Mouse (Mus musculus): Measurements from ENCODE around the gene Hexdc.

The Hexdc gene

DNA sequence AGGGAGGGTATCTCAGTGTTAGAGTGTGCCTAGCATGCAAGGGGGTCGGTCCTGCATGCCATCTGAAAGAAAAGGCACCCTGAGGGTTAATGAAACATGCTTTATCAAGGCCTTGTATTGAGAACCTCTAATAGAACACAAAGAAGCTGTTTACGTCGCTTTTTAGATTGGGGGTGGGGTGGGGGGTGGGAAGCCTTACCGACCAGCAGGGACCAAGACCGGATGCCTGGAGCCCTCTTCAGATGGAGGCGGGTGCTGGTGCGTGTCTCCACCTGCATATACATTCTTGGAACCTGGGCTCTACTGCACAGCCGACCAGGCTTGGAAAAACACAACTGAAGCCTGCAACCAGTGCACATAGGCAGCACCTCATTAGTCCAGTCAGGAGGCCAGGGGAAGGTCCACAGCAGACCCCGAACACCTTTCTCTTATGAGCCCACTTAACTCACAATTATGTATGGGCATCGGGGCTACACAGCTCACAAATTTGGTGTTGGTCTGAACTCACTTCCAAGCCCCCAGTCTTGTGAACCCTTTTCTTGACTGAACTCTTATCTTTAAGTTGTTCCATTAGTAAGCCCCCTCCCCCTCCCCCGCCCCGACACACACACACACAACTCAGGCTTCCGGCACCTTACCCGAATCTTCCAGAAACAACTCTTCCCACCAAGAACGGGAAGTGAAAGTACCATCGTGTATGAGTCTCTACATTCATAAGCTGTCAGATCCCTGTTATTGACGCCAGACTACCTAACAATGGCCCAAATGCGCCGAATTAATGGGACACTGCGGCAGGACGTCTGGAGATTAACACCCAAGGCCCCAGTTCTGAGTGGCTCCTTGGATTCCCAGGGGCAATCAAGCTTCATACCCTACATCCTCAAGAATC lies 24.1 kb downstream of the Hexdc start:
- no peak for DNase-seq

DNA sequence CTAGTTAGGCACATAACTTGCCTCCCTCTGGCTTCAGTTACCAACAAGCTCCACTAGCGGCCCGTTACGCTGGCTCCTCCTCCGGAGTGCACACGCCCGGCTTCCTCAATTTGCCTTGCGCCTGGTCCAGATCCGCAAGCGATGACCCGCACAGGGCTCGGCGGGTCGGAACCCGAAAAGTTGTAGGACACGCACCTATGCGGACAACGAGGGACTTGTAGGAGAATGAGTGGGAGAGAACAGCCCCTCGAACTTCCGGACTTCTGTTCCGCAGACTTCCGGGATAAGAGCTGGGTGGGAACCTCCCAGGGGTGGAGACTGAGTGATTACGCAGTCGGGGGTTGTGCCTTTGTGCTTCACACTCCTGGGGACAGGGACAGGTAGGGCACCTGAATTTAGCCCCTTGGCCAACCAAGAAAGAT lies 24.8 kb downstream of the Hexdc start, which contains the start of gene Cybc1:
Gene Cybc1, minus strand, starts transcription at position 305 of the 422 bp plus-strand sequence.
- DNase-seq, result peak; percentile 81 to 85

DNA sequence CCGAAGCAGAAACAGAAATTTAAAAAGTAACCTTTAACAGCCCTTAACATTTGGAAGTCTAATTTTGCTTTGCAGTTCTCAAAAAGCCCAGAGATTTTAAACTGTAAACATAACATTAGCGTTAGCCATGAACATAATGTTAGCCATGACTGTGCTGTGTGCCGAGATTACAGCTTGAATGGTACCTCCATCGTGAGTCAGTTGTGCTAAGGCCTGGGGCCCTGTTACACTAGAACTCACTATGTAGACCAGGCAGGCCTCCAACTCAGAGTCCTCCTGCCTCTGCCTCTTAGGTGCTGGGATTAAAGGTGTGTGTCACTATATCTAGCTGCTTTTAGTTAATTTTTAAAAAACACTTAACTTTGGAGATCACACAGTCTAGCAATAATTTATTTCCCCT lies 27.0 kb downstream of the Hexdc start:
- DNase-seq, result no peak

DNA sequence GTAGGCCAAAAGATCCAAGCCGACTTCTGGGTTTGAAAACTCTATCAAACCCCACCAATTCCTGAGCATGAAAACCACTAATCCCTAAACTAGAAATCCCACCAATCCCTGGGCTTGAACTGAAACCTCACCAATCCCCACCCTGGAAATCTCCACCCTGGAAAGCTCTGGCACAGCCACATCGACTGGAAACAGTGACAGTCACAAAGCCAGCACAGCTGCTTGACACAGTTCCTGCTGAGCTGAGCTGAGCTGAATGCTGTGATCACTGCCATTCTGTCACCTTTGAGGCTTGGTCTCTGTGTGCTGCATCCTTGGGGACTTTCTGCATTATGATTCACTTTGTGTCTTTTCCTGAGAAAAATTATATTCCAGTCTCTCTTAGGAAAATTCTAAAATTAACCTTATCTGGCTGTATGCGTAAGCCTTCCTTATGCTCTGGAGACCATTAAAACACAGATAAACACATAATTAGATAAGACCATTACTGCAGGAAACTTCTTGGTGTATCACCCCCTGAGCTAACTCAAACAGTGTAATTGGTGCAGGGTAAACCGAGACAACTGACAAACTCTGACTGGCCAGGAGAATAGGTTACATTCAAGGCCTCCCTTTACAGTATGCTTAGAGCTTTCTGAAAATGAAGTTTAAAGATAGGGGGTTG lies 27.5 kb downstream of the Hexdc start:
- peak; percentile 23 to 34 for DNase-seq

DNA sequence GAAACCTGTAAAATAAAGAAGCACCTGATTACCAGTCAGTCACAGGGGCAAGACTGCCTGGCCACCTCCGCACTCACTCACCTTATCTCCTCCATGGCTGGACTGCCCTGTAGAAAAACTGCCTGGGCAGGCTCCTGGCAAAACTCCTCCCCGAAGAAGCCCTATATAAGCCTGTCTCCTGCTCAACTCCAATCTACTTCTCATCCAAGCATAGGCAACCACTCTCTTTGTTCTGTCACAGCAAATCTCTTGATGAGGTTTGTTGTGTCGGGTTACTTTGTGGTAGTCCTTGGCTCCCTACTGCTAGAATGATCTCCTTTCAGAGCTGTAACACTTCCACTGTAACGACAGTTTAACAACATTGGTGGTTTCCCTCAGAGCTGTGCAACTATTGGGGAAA lies 28.5 kb downstream of the Hexdc start:
- no peak for DNase-seq

DNA sequence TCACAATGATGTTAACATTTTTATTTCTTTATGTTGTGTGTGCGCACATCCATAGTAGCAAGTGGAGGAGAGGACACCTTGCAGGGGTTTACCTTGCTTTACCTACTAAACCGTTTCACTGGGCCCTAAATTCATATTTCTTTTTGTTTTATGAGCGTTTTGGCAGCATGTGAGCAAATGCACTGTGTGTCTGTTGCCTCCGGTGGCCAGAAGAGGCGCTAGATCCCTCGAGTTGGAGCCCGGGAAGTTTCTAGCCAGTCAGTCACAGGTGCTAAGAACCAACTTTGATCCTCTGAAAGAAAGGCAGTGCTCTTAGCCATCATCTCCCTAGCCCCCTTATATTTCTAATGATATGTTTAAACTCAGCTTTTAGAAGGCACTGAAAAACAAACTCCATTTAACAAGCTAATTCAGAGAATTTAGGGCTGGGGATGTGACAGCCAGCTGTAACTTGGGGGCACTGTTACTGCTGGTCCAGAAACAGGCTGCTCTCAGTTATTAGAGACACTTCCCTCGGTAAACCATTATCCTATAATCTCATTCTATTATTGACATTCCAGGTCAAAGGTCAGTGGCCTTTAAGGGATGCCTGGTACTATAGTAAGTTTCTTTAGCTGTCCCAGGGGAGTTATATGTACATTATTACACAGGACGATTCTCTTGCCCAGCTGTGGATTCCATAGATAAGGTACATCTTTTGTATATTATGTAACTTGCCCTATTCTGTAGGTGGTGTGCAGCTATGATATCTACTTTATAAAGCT lies 31.4 kb downstream of the Hexdc start:
- peak; percentile 56 to 64 for DNase-seq

DNA sequence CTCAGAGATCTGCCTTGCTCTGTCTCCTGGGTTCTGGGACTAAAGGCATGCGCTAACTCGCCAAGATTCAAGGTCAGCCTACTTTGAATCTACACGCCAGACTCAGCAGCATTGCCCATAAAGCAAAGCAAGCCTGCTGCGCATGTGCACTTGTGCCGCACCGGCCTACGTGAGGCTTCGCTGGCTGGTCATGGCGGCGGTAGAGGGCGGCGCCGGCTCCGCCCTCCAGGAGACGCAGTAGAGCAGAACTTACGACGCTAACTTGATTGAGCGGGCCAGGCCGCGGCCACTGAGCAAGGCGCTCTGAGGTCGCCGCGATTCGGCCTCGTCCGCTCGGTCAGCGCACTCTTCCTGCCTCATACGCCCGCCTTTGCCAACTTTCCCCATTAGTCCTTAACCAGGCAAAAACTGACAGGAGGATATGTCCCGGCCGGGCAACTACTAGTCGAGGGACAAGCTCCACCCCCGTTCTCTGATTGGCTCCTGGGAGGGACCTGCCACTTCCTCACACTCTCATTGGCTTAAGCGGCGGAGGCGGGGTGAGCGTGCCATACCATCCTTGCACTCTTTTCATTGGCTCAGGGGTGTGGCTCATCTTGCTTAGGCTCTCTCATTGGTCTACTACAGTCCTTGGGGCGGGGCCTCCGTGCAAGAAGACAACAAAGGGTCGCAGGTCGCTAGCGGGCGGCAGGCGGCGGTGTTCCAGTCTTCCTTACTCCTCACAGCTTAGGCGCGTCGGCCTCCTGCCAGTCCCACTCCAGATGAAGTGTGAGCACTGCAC lies 32.5 kb downstream of the Hexdc start, which contains the start of gene Narf:
Gene Narf, plus strand, starts transcription at position 690 of the 781 bp plus-strand sequence.
- peak; percentile 98 to 99 for DNase-seq

DNA sequence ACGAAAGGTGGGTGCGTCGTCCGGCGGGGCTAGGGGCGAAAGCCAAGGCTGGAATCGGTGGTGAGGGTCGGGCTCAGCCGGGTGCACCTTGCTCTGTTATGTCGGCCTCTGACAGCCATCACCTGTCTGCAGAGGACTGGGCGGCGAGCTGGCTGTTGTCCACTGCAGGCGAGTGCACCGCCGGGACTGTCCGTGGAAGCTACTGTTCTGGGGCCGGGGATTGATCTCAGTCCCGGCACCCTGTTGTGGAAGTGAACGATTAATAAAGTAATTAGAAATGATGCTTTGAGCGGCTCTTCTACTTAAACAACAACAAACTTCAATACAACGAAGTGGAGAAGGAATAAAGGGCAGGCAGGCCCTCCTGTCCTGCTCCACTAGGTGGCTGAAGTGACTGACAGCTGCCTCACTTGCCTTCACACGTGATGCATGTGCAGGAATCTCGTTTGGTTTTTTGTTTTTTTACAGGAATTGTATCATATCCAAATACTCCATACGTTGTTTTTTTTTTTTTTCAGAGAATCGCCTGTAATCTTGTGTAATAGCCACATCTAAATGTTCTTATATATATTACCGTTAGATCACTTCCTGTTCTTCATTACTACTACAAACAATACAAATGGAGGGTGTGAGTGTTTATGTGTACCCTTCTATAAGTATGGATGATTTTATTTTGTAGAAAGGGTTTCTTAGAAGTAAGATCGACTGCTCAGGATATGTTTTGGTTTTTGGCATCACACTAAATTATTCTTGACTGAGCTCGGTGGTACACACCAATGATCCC lies 33.3 kb downstream of the Hexdc start:
- DNase-seq, result no peak

DNA sequence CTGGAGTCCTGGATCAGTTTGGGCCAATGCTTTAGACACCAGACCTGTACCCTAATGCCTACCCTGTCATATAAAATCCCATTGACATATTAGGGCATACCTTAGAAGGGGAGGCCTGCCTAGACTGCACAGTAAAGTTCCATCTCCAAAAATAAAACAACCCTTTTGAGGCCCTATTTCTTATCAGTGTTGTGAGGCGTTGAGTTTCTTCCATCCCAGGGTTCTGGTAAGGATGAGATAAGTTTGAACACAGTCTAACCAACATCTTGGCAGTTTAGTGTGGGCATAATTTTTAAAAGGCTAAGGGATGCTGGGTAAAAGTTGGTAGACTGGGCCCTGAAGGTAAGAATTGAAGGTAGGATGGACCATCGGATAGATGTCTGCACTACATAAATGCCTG lies 35.4 kb downstream of the Hexdc start:
- DNase-seq, result no peak

DNA sequence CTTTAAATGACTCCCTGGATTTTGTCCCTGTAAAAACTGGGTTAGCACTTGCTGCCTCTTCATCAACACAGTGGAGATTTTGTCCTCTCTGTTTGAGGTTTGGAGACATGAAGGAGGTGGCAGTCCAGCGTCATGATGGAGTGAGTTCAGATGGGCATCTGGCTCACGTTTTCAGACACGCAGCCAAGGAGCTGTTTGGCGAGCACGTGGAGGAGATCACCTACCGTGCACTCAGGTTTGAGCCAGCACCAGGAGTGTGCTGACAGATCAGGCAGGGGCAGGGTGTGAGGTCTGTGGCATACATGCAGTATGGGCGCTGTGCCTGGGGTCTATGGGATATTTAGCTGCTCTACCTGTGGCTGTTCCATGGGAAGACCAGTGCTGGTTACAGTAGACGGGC lies 46.0 kb downstream of the Hexdc start:
- peak; percentile 47 to 63 for DNase-seq

DNA sequence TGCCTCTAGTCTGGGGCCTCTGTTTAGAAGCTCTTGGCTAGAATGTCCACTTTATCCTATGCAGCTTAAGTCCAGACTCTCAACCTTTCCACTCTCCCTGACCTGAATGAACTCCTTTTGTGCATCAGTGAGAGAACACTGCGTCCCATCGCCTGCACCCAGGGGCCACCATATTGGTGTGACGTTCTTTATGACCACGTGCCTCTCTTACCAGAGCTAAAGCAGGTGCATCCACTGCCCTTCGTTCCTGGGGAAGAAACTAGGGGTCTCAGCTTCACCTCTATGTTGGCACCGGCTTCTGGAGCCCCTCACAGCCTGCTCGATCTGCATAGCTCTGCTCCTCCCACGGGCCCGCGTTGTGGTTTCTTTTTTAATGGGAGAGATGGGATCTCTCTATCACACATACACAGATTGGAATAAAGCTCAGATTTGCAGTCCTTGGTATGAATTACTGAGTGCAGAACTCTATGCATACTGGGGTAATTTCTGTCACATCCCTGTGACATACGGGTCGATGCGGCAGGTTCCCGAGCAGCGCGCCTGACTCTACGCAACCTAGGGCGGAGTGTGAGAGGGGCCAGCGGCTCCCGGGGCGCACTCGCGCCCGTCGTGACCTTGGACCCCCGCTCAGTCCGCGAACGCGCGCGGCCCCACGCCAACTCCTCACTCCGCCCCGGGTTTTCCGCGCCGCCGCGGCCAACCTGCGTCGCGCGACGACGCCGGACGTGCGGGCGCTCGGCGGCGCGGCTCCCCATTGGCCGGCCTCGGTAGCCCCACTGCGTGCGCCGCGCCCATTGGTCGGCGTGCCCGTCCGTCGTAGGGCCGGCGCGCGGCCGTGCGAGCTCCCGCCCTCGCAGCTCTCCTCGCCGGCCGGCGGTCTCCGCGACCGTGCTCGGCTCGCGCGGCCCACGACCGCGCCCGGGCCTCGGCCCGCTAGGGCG lies 55.2 kb downstream of the Hexdc start, which contains the start of gene Foxk2:
Gene Foxk2, plus strand, starts transcription at position 831 of the 941 bp plus-strand sequence.
- DNase-seq, result peak; percentile 98

DNA sequence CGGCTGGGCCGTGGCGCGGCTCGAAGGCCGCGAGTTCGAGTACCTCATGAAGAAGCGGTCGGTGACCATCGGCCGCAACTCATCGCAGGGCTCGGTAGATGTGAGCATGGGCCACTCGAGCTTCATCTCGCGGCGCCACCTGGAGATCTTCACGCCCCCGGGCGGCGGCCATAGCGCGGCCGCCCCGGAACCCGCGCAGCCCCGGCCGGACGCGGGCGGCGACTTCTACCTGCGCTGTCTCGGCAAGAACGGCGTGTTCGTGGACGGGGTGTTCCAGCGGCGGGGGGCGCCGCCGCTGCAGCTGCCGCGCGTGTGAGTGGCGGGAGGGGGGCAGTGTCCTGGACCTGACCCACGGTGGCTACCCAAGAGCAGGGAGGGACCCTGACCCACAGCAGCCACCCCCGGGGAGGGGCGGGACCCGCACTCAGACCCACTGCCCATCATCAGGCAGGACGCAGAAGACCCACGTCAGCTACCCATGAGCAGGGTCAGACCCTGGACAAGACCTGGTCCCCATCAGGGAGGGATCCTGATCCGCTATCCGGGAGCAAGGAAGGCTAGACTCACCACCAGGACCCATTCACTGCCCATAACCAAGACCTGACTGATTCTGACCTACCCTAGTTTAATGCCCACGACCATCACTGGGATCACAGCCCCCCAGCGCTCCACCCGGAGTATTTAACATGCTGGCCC lies 56.1 kb downstream of the Hexdc start:
- peak; percentile 59 to 63 for DNase-seq

DNA sequence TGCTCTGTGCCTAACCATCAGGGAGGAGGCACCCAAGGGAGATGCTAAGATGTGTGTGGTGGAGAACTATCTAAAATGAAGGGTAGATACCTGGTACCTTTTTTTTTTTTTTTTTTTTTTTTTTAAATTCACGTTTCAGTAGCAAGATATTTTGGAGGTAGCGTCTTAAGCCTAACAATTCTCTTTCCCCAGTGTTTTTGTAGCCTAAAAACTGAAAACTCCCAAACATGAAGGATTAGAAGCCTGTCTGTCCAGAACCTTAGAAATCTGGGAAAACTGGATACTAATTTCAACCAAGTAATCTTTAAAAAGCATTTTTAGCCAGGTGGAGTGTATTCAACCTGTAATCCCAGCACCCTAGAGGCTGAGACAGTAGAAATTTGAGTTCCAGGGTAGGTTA lies 56.8 kb downstream of the Hexdc start:
- DNase-seq, result no peak

Data from cerebellum, postnatal 10 days (tissue).